11 mouse cellular contexts compared by ENCODE assay signal in the genomic region with DNA sequence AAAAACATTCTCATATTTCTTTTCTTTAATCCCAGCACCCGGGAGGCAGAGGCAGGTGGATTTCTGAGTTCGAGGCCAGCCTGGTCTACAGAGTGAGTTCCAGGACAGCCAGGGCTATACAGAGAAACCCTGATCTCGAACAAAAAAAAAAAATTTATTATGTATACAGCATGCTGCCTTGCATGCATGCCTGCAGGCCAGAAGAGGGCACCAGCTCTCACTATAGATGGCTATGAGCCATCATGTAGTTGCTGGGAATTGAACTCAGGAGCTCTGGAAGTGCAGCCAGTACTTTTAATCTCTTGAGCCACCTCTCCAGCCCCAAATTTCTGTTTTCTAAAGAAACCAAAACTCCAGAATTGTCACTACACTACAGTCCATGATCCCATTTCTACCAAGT. TPM values are rescaled to one million over a fixed set of nuclear protein-coding genes. Genes with fewer than 3 reads are reported as not detected.
A peak's percentile ranks its signal among the peaks of the same experiment; 100 is the strongest.
DNase-seq lines count a peak whose midpoint lies in the region; ATAC-seq and TF ChIP-seq lines count a peak whose summit lies in the region.
"Had no signal": no experiment of that assay in that cellular context is flagged by ENCODE, and none has a peak within 500 bp of the region (broad histone marks: within the 10 kb centered on the region; RNA-seq: fewer than 3 reads in every experiment).

No protein-coding gene starts in this region.

- no peak for TF ChIP-seq POLR2A in spleen, adult 2 months (IDR thresholded peaks at IDR 0.05; ENCODE audit: low read depth, low read length)

- no peak overlapping the region for H3K4me3 ChIP-seq in heart, embryonic 11.5 days (ENCODE audit: low read depth, low read length)
- H3K4me3 ChIP-seq in spleen, adult 2 months (ENCODE audit: extremely low read depth, insufficient read depth, insufficient read length), result no peak overlapping the region
- H3K4me3 ChIP-seq in kidney, embryonic 15.5 days (replicated peaks), result no peak overlapping the region
- H3K4me3 ChIP-seq: megakaryocyte, embryonic 14.5 days had no signal

- no peaks in the 10 kb centered on the region for H3K9me3 ChIP-seq in heart, embryonic 11.5 days (replicated peaks; ENCODE audit: control insufficient read depth, low read length)
- no peaks in the 10 kb centered on the region for H3K9me3 ChIP-seq in kidney, embryonic 15.5 days (replicated peaks)
- H3K9me3 ChIP-seq: megakaryocyte, embryonic 14.5 days had no signal

- no peak overlapping the region for H3K4me2 ChIP-seq in heart, embryonic 11.5 days
- H3K4me2 ChIP-seq in kidney, embryonic 15.5 days, result no peak overlapping the region

- H3K27ac ChIP-seq in heart, embryonic 11.5 days (ENCODE audit: low read depth, low read length), result no peak overlapping the region
- no peak overlapping the region for H3K27ac ChIP-seq in spleen, adult 2 months (ENCODE audit: insufficient read depth, low read length)
- 0 out of 2 replicates have a peak overlapping the region, but pooled peaks have one; percentile 23 for H3K27ac ChIP-seq in kidney, embryonic 15.5 days

- ATAC-seq in heart, embryonic 11.5 days (replicated peaks; ENCODE audit: insufficient number of reproducible peaks, low FRiP score, low TSS enrichment), result no peak
- no peak for ATAC-seq in kidney, embryonic 15.5 days (replicated peaks; ENCODE audit: low FRiP score)

- H3K9ac ChIP-seq in heart, embryonic 11.5 days (ENCODE audit: low read depth, low read length), result no peak overlapping the region
- H3K9ac ChIP-seq in kidney, embryonic 15.5 days, result no peak overlapping the region

- 80% methylated on average over 3 of the region's 3 CpGs for WGBS in heart, embryonic 11.5 days (ENCODE audit: insufficient replicate concordance)
- 67% methylated on average over 3 of the region's 3 CpGs for WGBS in spleen, adult 2 months
- 87% methylated on average over 3 of the region's 3 CpGs for WGBS in kidney, embryonic 15.5 days

- no peaks in the 10 kb centered on the region for H3K27me3 ChIP-seq in heart, embryonic 11.5 days (ENCODE audit: control insufficient read depth, insufficient read depth, low read length)
- no peaks in the 10 kb centered on the region for H3K27me3 ChIP-seq in spleen, adult 2 months (ENCODE audit: control insufficient read depth, insufficient read depth, low read length)
- no peaks in the 10 kb centered on the region for H3K27me3 ChIP-seq in kidney, embryonic 15.5 days
- H3K27me3 ChIP-seq: megakaryocyte, embryonic 14.5 days had no signal

- H3K4me1 ChIP-seq in heart, embryonic 11.5 days (ENCODE audit: control insufficient read depth, insufficient read depth, low read length), result no peaks in the 10 kb centered on the region
- H3K4me1 ChIP-seq in spleen, adult 2 months (ENCODE audit: control insufficient read depth, insufficient read depth, insufficient read length), result peaks cover 2% of the 10 kb centered on the region; the same call in 1 of the 2 replicates
- H3K4me1 ChIP-seq in kidney, embryonic 15.5 days, result peaks cover 35% of the 10 kb centered on the region

- H3K36me3 ChIP-seq in heart, embryonic 11.5 days (ENCODE audit: control insufficient read depth, insufficient read depth, low read length), result peaks cover 15% of the 10 kb centered on the region
- H3K36me3 ChIP-seq in spleen, adult 2 months (ENCODE audit: control insufficient read depth, insufficient read depth, low read length), result peaks cover 15% of the 10 kb centered on the region
- peaks cover 44% of the 10 kb centered on the region for H3K36me3 ChIP-seq in kidney, embryonic 15.5 days

- TF ChIP-seq CTCF in spleen, adult 2 months (IDR thresholded peaks at IDR 0.05; ENCODE audit: extremely low read depth, insufficient read depth, insufficient read length, insufficient replicate concordance), result peak; percentile 41; the same call in 1 of the 2 replicates

- DNase-seq in heart, adult 11 months, result peak; percentile 48
- DNase-seq in spleen, adult 2 months (ENCODE audit: low read depth in 1 of 2, low spot score in 2 of 2), result no peak
- DNase-seq in spleen, adult 12 weeks (ENCODE audit: low spot score), result no peak
- DNase-seq in thymus, postnatal 4 days, result peak; percentile 36
- DNase-seq in layer of hippocampus, adult 9-11 months, result no peak
- DNase-seq in spleen, postnatal 4 days (ENCODE audit: low spot score in 2 of 2), result no peak
- DNase-seq: right cerebral cortex, postnatal 25 days had no signal

RNA-seq across cellular contexts. Expression of a gene that starts 5.4 kb away (rescaled TPM):
- polyA plus RNA-seq in heart, embryonic 11.5 days (2014; fragmentation: Nextera tagmentation; extraction: Ambion mirVana), result 13.0 and 18.1 TPM in 2 replicates
- 1.6 and 1.8 TPM in 2 replicates for polyA plus RNA-seq in spleen, adult 2 months (2012; rRNA removed)
- 22.9 and 23.5 TPM in 2 replicates for polyA plus RNA-seq in kidney, embryonic 15.5 days (2015; fragmentation: Nextera tagmentation; extraction: Ambion mirVana)

RNA-seq across cellular contexts. Expression of a gene that starts 26.4 kb away (rescaled TPM):
- polyA plus RNA-seq in heart, embryonic 11.5 days (2014; fragmentation: Nextera tagmentation; extraction: Ambion mirVana), result 45.7 and 48.5 TPM in 2 replicates
- polyA plus RNA-seq in spleen, adult 2 months (2012; rRNA removed), result 3.3 and 3.7 TPM in 2 replicates
- 61.4 and 64.6 TPM in 2 replicates for polyA plus RNA-seq in kidney, embryonic 15.5 days (2015; fragmentation: Nextera tagmentation; extraction: Ambion mirVana)

RNA-seq across cellular contexts. Expression of a gene that starts 37.3 kb away (rescaled TPM):
- polyA plus RNA-seq in heart, embryonic 11.5 days (2014; fragmentation: Nextera tagmentation; extraction: Ambion mirVana), result not detected in 2 replicates
- not detected in 2 replicates for polyA plus RNA-seq in spleen, adult 2 months (2012; rRNA removed)
- polyA plus RNA-seq in kidney, embryonic 15.5 days (2015; fragmentation: Nextera tagmentation; extraction: Ambion mirVana), result not detected in 2 replicates
- polyA plus RNA-seq: intestine, embryonic 14.5 days had no signal

Comparison
In these comparisons a context has a peak if more than half of its experiments do, and no peak if none do; other contexts are left out.
1. DNase-seq: peak in heart, adult 11 months (single experiment) and thymus, postnatal 4 days (single experiment); none in spleen, adult 2 months (0 of 2), spleen, adult 12 weeks (single experiment), layer of hippocampus, adult 9-11 months (single experiment) and spleen, postnatal 4 days (0 of 2).